Mouse (Mus musculus) cortical plate, adult 2 months (tissue): ENCODE results near the gene Dmbx1.

Experiments used
- CTCF ChIP-seq: fragments of 200-500 bp; IDR thresholded peaks from 2 replicates; pipeline ENCODE4 v1.5.1; 2011; ENCODE audit warnings: mild to moderate bottlenecking, control low read depth, low read length; ENCODE audit not compliant: insufficient read depth; ENCODE audit errors: extremely low read depth
- POLR2A ChIP-seq: fragments of 200-500 bp; IDR thresholded peaks from 2 replicates; pipeline ENCODE4 v1.6.1; 2011; ENCODE audit warnings: mild to moderate bottlenecking, low read length, control low read depth; ENCODE audit not compliant: insufficient read depth; ENCODE audit errors: extremely low read depth

DNA sequence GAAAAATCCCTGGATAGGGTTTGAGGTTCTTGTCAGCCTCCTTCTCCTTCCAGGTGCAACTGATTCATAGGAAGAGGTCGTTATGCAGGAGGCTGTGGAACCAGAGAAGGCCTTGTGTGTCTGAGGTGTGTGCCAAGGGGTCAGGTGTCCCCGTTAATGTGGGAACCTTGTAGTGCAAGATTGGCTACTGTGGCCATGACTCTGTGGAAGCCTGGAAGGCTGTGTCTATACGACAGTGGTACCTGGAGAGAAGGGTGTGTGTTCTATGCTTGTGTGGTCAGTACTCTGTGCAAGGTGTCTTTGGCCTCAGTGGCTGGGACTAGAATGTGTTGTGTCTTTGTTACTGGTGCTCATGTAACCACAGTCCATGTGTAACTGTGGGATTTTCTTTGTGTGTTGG lies 955 bp upstream of the Dmbx1 start:
- TF ChIP-seq CTCF: no peak
- no peak for TF ChIP-seq POLR2A
